Mouse (Mus musculus) stomach, embryonic 16.5 days (tissue): Measurements from ENCODE around the gene Bglap3. TPM values are rescaled to one million over a fixed set of nuclear protein-coding genes. Genes with fewer than 3 reads are reported as not detected.
A peak's percentile ranks its signal among the peaks of the same experiment; 100 is the strongest.
"Not testable (repeated sequence)": the region's sequence is repeated elsewhere in the genome, so short reads cannot be mapped to it uniquely, and the experiment has no call there.

ENCODE experiments used
- ATAC-seq: fragments of 200-750 bp; cut with Nextera tagmentation; 2 replicates; pipeline ENCODE4 v1.8.0; 2017; ENCODE audit warnings: moderate number of reproducible peaks, moderate TSS enrichment; ENCODE audit not compliant: insufficient read depth, low FRiP score
- H3K27ac ChIP-seq: fragments of 300-500 bp; sonication (generic); 2 replicates; pipeline ENCODE4 v1.5.1; 2014; ENCODE audit warnings: low read length
- H3K27me3 ChIP-seq: fragments of 300-500 bp; sonication (generic); 2 replicates; pipeline ENCODE4 v1.6.1; 2014; ENCODE audit warnings: low read length, control low read depth, mixed read lengths; ENCODE audit not compliant: control insufficient read depth, insufficient read depth
- H3K36me3 ChIP-seq: fragments of 300-500 bp; sonication (generic); 2 replicates; pipeline ENCODE4 v1.6.1; 2014; ENCODE audit warnings: low read length; ENCODE audit not compliant: control insufficient read depth, insufficient read depth
- H3K4me1 ChIP-seq: fragments of 300-500 bp; sonication (generic); 2 replicates; pipeline ENCODE4 v1.6.1; 2014; ENCODE audit warnings: low read length, control low read depth, mixed read lengths; ENCODE audit not compliant: control insufficient read depth, insufficient read depth
- H3K4me2 ChIP-seq: fragments of 300-500 bp; sonication (generic); 2 replicates; pipeline ENCODE4 v1.6.1; 2014; ENCODE audit warnings: low read depth, low read length, mixed read lengths
- H3K4me3 ChIP-seq: fragments of 300-500 bp; sonication (generic); replicated peaks from 2 replicates; pipeline ENCODE4 v1.5.1; 2014; ENCODE audit warnings: mild to moderate bottlenecking, low read length
- H3K9ac ChIP-seq: fragments of 300-500 bp; sonication (generic); 2 replicates; pipeline ENCODE4 v1.6.1; 2014; ENCODE audit warnings: low read length
- H3K9me3 ChIP-seq: fragments of 300-500 bp; sonication (generic); replicated peaks from 2 replicates; pipeline ENCODE4 v1.6.1; 2016; ENCODE audit warnings: low read length, control low read depth; ENCODE audit not compliant: control insufficient read depth
- WGBS: fragments of 180-500 bp; shearing (Covaris S2); extraction: QIAGEN DNeasy Blood & Tissue Kit; methylation state at CpG from one replicate; pipeline ENCODE4 v1.1.7; 2014; 5-methylcytosine and 5-hydroxymethylcytosine counted together
- polyA plus RNA-seq: library from polyadenylated mRNA; unstranded; fragments of >200 nt; fragmentation: Nextera tagmentation; extraction: Ambion mirVana; gene quantifications from 2 replicates; pipeline ENCODE4 v1.2.1, GENCODE M21; 2015

Bglap3 gene
- 9.8 and 26.1 TPM in 2 replicates for polyA plus RNA-seq

DNA sequence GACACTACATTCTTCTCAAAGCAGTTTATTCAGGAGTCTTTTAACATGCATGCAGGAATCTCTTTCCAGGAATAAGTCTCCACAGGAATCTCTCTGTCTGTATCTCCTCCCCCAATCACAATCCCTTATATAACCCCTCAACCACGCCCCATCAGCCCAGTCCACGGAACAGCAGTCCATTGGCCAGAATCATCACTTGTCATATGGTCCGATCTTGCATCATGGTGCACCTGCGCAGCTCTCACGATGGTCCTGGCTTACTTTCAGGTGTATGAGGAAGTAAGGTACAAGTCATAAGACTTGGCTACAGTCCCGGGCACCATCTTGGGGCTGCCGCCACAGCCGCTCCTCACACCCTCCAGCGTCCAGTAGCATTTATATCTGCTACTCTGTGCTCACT lies at the start of gene Bglap3:
Gene Bglap3, minus strand, starts transcription at position 101 of the 400 bp plus-strand sequence.
- not testable (repeated sequence) for H3K4me3 ChIP-seq, H3K4me2 ChIP-seq, ATAC-seq, H3K27me3 ChIP-seq, H3K9ac ChIP-seq, H3K36me3 ChIP-seq, H3K27ac ChIP-seq, H3K9me3 ChIP-seq, H3K4me1 ChIP-seq
- WGBS: 88% methylated on average over 9 of the region's 9 CpGs

DNA sequence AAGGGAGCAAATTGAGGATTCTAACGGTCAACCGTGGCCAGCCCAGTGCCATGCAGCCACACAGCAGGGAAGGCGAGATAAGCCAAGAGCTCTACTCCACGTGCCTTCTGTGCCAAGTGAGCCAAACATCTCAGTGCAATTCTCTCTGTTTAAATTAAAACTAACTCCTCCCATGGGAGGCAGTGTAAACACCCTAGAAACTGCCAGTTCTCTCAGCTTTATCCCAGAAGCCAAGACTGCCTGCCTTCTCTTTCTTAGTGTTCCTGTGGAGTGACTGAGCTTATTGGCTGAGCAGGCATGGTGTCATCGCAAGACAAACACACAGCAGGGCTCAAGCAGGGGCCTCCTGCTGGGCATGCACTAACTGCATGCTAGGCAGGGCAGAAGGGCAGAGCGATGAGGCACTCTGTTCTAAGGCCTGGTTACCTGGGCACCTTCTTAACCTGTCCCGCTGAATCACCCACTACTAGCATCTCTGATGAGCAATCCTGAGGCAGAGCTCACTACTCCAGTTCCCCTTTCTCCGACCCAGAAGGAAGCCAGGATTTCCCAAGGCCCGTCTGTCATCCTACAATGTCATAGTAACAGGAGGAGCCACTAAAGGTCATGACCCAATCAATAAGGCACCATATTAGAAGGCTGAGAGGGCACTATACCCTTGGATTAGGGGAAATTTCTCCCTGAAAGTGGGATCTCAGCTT lies 49.6 kb upstream of the Bglap3 start:
- Histone ChIP-seq H3K27ac (peak overlapping the region; percentile 72), H3K9me3 (no peaks in the 10 kb centered on the region), H3K4me3 (no peak overlapping the region), H3K36me3 (peaks cover 14% of the 10 kb centered on the region; the same call in 1 of the 2 replicates), H3K27me3 (no peaks in the 10 kb centered on the region), H3K4me1 (peaks cover 33% of the 10 kb centered on the region), H3K4me2 (no peak overlapping the region), H3K9ac (peak overlapping the region; percentile 54)
- ATAC-seq: peak; percentile 61
- 31% methylated on average over 9 of the region's 9 CpGs for WGBS

- WGBS: 92% methylated on average over 19 of the region's 19 CpGs
- Histone ChIP-seq H3K36me3 (peaks cover 16% of the 10 kb centered on the region; the same call in 1 of the 2 replicates), H3K27me3 (no peaks in the 10 kb centered on the region)
Measured at GRCm38 (mm10) chr3:88420771-88421170, 48.2 kb upstream of the Bglap3 start.

GRCm38 (mm10) chr3:88418016-88418415 lies 45.5 kb upstream of the Bglap3 start:
- WGBS: 65% methylated on average over 6 of the region's 6 CpGs
- ATAC-seq: no peak
- H3K4me1 ChIP-seq: peaks cover 16% of the 10 kb centered on the region
- H3K9me3 ChIP-seq: no peaks in the 10 kb centered on the region
- no peak overlapping the region for H3K4me3 ChIP-seq
- H3K27ac ChIP-seq: no peak overlapping the region
- H3K9ac ChIP-seq: no peak overlapping the region
- H3K36me3 ChIP-seq: peaks cover 17% of the 10 kb centered on the region; the same call in 1 of the 2 replicates
- H3K4me2 ChIP-seq: no peak overlapping the region
- H3K27me3 ChIP-seq: no peaks in the 10 kb centered on the region

More at GRCm38 (mm10) chr3:88420771-88421170, 48.2 kb upstream of the Bglap3 start:
- Histone ChIP-seq H3K9me3 (no peaks in the 10 kb centered on the region), H3K4me2 (no peak overlapping the region), H3K4me3 (no peak overlapping the region), H3K4me1 (peaks cover 29% of the 10 kb centered on the region), H3K9ac (no peak overlapping the region), H3K27ac (no peak overlapping the region)
- ATAC-seq: no peak

DNA sequence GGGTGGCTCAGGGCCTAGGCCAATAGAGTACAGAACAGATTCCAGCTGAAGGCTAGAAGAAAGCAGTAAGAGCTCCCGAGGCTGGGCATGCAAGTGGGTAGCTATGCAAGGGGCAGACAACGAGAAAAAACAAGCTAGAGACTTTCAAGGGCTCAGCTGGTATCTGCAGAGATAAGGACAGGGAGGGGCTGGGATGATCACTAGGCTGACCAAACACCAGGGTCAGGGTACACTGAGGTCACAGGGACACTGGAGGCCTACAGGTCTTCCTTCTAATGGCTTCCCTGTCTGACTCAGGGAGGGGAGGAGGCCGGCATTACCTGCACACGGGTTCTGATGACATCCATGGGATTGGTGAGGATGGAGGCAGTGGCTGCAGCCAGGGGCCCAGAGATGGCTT lies 43.1 kb upstream of the Bglap3 start:
- Histone ChIP-seq H3K9me3 (no peaks in the 10 kb centered on the region), H3K4me2 (no peak overlapping the region), H3K27me3 (no peaks in the 10 kb centered on the region), H3K4me1 (peaks cover 4% of the 10 kb centered on the region), H3K9ac (peak overlapping the region; percentile 43; the same call in 1 of the 2 replicates), H3K27ac (no peak overlapping the region), H3K4me3 (no peak overlapping the region), H3K36me3 (peaks cover 12% of the 10 kb centered on the region; the same call in 1 of the 2 replicates)
- no peak for ATAC-seq
- WGBS: 58% methylated on average over 4 of the region's 4 CpGs

- Histone ChIP-seq H3K27me3 (no peaks in the 10 kb centered on the region), H3K9ac (no peak overlapping the region), H3K4me2 (no peak overlapping the region), H3K4me3 (no peak overlapping the region), H3K36me3 (0 out of 2 replicates have a peak, but pooled peaks cover 3% of the 10 kb centered on the region), H3K4me1 (peaks cover 22% of the 10 kb centered on the region), H3K27ac (no peak overlapping the region), H3K9me3 (no peaks in the 10 kb centered on the region)
- WGBS: 83% methylated on average over 11 of the region's 11 CpGs
- ATAC-seq: no peak
Measured at GRCm38 (mm10) chr3:88412636-88413035, 40.1 kb upstream of the Bglap3 start.

DNA sequence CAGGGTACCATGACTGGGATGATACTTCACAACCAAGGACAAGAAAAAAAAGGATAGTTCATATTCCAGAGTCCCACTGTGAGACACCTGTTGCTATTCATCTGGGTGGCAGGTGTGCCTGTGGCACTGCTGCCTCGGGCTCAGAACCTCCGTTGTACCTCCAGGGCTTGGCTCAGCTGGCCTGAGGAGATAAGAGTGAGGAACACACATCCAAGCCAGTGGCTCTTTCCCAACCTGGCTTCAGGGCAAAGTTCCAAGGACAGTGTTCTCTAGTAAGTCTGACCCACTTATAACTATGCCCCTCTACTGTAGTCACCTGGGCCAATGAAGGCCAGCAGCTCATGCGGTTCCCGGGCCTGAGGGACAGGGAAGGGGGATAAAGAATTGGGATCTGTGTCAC lies 39.1 kb upstream of the Bglap3 start:
- no peaks in the 10 kb centered on the region for H3K27me3 ChIP-seq
- no peak for ATAC-seq
- 0 out of 2 replicates have a peak, but pooled peaks cover 3% of the 10 kb centered on the region for H3K36me3 ChIP-seq
- WGBS: 87% methylated on average over 4 of the region's 4 CpGs
- H3K4me2 ChIP-seq: no peak overlapping the region
- H3K27ac ChIP-seq: no peak overlapping the region
- H3K9me3 ChIP-seq: no peaks in the 10 kb centered on the region
- H3K4me1 ChIP-seq: peaks cover 30% of the 10 kb centered on the region
- H3K4me3 ChIP-seq: no peak overlapping the region
- H3K9ac ChIP-seq: no peak overlapping the region

DNA sequence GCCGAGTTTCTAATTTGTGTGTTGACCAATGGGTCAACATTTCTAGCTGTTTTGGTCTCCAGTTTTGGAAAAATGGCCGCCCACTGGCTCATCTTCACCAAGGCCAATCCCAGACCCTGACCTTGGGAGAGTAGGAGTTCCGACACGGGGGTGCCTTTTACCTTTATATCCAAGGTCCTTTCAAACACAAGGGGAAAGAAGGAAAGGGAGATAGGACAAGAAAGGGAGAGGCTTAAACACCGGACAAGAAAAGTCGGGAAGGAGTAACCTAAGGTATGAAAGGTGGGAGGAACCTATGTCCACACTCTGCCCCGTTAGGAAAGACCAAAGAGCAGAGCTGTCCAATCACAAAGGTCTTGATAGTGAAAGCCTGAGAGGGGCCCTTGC lies 38.1 kb upstream of the Bglap3 start:
- no peaks in the 10 kb centered on the region for H3K9me3 ChIP-seq
- H3K36me3 ChIP-seq: no peaks in the 10 kb centered on the region
- peak overlapping the region; percentile 94 for H3K27ac ChIP-seq
- peak overlapping the region; percentile 80 for H3K4me3 ChIP-seq
- WGBS: 20% methylated on average over 7 of the region's 7 CpGs
- no peak for ATAC-seq
- H3K9ac ChIP-seq: peak overlapping the region; percentile 89
- peaks cover 30% of the 10 kb centered on the region for H3K4me1 ChIP-seq
- peak overlapping the region; percentile 88 for H3K4me2 ChIP-seq
- no peaks in the 10 kb centered on the region for H3K27me3 ChIP-seq

GRCm38 (mm10) chr3:88409741-88410644 lies 37.5 kb upstream of the Bglap3 start, which contains the start of gene Pmf1:
Pmf1 (minus strand) TSS chr3:88410331.
- Histone ChIP-seq H3K4me3 (peak within 1 kb of the TSS; percentile 80), H3K9ac (peak within 1 kb of the TSS; percentile 89), H3K4me1 (peaks cover 30% of the 10 kb centered on the region), H3K36me3 (no peaks in the 10 kb centered on the region), H3K27ac (peak within 1 kb of the TSS; percentile 94), H3K9me3 (no peaks in the 10 kb centered on the region), H3K4me2 (peak within 1 kb of the TSS; percentile 88), H3K27me3 (no peaks in the 10 kb centered on the region)
- peak; percentile 92 for ATAC-seq
- WGBS: under 1% methylated on average over 54 of the region's 54 CpGs
